Comparison of ENCODE assay signal across 8 mouse cellular contexts in the genomic region with DNA sequence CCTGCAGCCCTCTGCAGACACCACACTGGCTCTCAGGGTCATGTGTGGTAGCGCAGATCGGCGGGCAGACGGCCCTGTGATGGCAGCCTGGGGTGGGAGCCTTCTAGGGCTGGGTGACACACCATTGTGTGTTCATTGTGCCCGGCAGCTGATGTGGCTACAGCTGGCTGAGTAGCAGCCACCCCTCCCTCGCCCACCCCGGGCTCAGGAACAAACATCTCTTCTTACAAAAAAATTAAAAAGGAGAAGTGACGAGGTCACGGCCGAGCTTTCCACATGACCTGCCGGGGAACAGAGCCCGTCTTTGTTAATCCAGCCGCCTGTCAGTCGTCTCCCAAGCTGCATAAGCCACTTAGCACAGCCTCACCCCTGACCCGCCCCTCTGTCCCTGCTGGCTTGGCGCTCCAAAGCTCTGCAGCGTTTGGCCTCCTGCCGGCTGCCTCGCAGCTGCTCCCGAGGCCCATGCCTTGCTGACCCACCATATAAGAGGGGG.
DNase-seq lines count a peak whose midpoint lies in the region; ATAC-seq lines count a peak whose summit lies in the region.

No protein-coding gene starts in this region.

- no peak overlapping the region for H3K4me3 ChIP-seq in embryonic facial prominence, embryonic 14.5 days (ENCODE audit: low read depth, low read length)

- 15% methylated on average over 16 of the region's 20 CpGs for WGBS in embryonic facial prominence, embryonic 14.5 days

- H3K27me3 ChIP-seq in embryonic facial prominence, embryonic 14.5 days (replicated peaks; ENCODE audit: control insufficient read depth, insufficient read depth, low read length), result no peaks in the 10 kb centered on the region

- H3K27ac ChIP-seq in embryonic facial prominence, embryonic 14.5 days (replicated peaks; ENCODE audit: low read depth, low read length), result no peak overlapping the region; the same call in 1 of the 2 replicates

- no peaks in the 10 kb centered on the region for H3K36me3 ChIP-seq in embryonic facial prominence, embryonic 14.5 days (ENCODE audit: control insufficient read depth, insufficient read depth, low read length)

- H3K9me3 ChIP-seq in embryonic facial prominence, embryonic 14.5 days (ENCODE audit: control insufficient read depth, low read length), result no peaks in the 10 kb centered on the region

- H3K9ac ChIP-seq in embryonic facial prominence, embryonic 14.5 days (ENCODE audit: low read depth, low read length), result no peak overlapping the region

- H3K4me2 ChIP-seq in embryonic facial prominence, embryonic 14.5 days (ENCODE audit: low read depth, low read length), result no peak overlapping the region; the same call in 1 of the 2 replicates

- H3K4me1 ChIP-seq in embryonic facial prominence, embryonic 14.5 days (ENCODE audit: control insufficient read depth, insufficient read depth, low read length), result peaks cover 21% of the 10 kb centered on the region

- peak; percentile 82 for ATAC-seq in embryonic facial prominence, embryonic 14.5 days (ENCODE audit: low read depth)
- no peak for ATAC-seq in erythroid progenitor cell, adult 5-6 weeks (replicated peaks; ENCODE audit: low FRiP score, poor library complexity, severe bottlenecking)

- DNase-seq in right cerebral cortex, adult 18-20 months, result peak; percentile 77
- no peak for DNase-seq in right cerebral cortex, postnatal 4 days
- DNase-seq in embryonic facial prominence, embryonic 14.5 days (ENCODE audit: low spot score), result peak; percentile 90
- peak; percentile 78 for DNase-seq in heart, postnatal 4 days
- peak; percentile 91 for DNase-seq in layer of hippocampus, adult 9-11 months
- DNase-seq in lung, postnatal 4 days, result peak; percentile 75 to 89
- DNase-seq in right cerebral cortex, postnatal 36 days (ENCODE audit: low spot score in 2 of 2), result peak; percentile 46 to 59
